7 mouse cellular contexts compared by ENCODE assay signal in genomic region chr13:21753524-21754285, GRCm38 (mm10). TPM values are rescaled to one million over a fixed set of nuclear protein-coding genes. Genes with fewer than 3 reads are reported as not detected.
A peak's percentile ranks its signal among the peaks of the same experiment; 100 is the strongest.
DNase-seq lines count a peak whose midpoint lies in the region; ATAC-seq lines count a peak whose summit lies in the region.
"Not testable (repeated sequence)": the region's sequence is repeated elsewhere in the genome, so short reads cannot be mapped to it uniquely, and the experiment has no call there.

Gene Hist1h2ak, minus strand, starts transcription at chr13:21753827.
Gene Hist1h2bn, plus strand, starts transcription at chr13:21754123.

- peak; percentile 93 for ATAC-seq in embryonic facial prominence, embryonic 11.5 days (replicated peaks; ENCODE audit: insufficient number of reproducible peaks, low FRiP score, low TSS enrichment, low read depth)
- ATAC-seq in midbrain, embryonic 11.5 days (ENCODE audit: low FRiP score) = peak; percentile 92

- not testable (repeated sequence) for H3K27me3 ChIP-seq in embryonic facial prominence, embryonic 11.5 days (ENCODE audit: control insufficient read depth, insufficient read depth, low read length); midbrain, embryonic 11.5 days (ENCODE audit: control insufficient read depth, insufficient read depth, low read length)

- not testable (repeated sequence) for H3K36me3 ChIP-seq in embryonic facial prominence, embryonic 11.5 days (replicated peaks; ENCODE audit: control insufficient read depth, insufficient read depth, low read depth, low read length); midbrain, embryonic 11.5 days (ENCODE audit: control insufficient read depth, insufficient read depth, low read length)

- not testable (repeated sequence) for H3K4me1 ChIP-seq in embryonic facial prominence, embryonic 11.5 days (ENCODE audit: control insufficient read depth, insufficient read depth, low read length)
- H3K4me1 ChIP-seq in midbrain, embryonic 11.5 days (ENCODE audit: control insufficient read depth, insufficient read depth, low read length) = peaks cover 10% of the 10 kb centered on the region; the same call in 1 of the 2 replicates

- WGBS in embryonic facial prominence, embryonic 11.5 days = under 1% methylated on average over 33 of the region's 50 CpGs
- WGBS in midbrain, embryonic 11.5 days = under 1% methylated on average over 35 of the region's 50 CpGs

- H3K9ac ChIP-seq in embryonic facial prominence, embryonic 11.5 days (replicated peaks; ENCODE audit: low read length) = peak within 1 kb of the TSS; percentile 70
- peak within 1 kb of the TSS; percentile 72 for H3K9ac ChIP-seq in midbrain, embryonic 11.5 days (ENCODE audit: low read length)

- H3K9me3 ChIP-seq in embryonic facial prominence, embryonic 11.5 days (replicated peaks; ENCODE audit: control insufficient read depth, low read length); midbrain, embryonic 11.5 days (ENCODE audit: control insufficient read depth, low read length): not testable (repeated sequence)

- peak within 1 kb of the TSS; percentile 89 for H3K27ac ChIP-seq in embryonic facial prominence, embryonic 11.5 days (replicated peaks; ENCODE audit: low read depth, low read length)
- H3K27ac ChIP-seq in midbrain, embryonic 11.5 days (ENCODE audit: low read depth, low read length) = peak within 1 kb of the TSS; percentile 91

- peak; percentile 68 for DNase-seq in adrenal gland, postnatal 14 days
- DNase-seq in embryonic facial prominence, embryonic 11.5 days (ENCODE audit: low spot score) = peak; percentile 94
- DNase-seq in heart, adult 11 months = peak; percentile 98
- DNase-seq in kidney, adult 11 months = peak; percentile 31
- DNase-seq in left cerebral cortex, postnatal 4 days = peak; percentile 45
- peak; percentile 96 for DNase-seq in midbrain, embryonic 11.5 days (ENCODE audit: low spot score, missing footprints)
- DNase-seq in right cerebral cortex, postnatal 4 days = peak; percentile 16

- intact Hi-C loops in left cerebral cortex, postnatal 4 days (cut with DNase I) = not testable (repeated sequence)

- peak within 1 kb of the TSS; percentile 40 for H3K4me3 ChIP-seq in embryonic facial prominence, embryonic 11.5 days (ENCODE audit: low read depth, low read length)
- H3K4me3 ChIP-seq in midbrain, embryonic 11.5 days (ENCODE audit: low read depth, low read length) = peak within 1 kb of the TSS; percentile 44

- peak within 1 kb of the TSS; percentile 64 for H3K4me2 ChIP-seq in embryonic facial prominence, embryonic 11.5 days (ENCODE audit: low read depth, low read length)
- peak within 1 kb of the TSS; percentile 62 for H3K4me2 ChIP-seq in midbrain, embryonic 11.5 days

RNA-seq across cellular contexts. Expression of gene Hist1h2ak, which starts in this region (rescaled TPM):
- total RNA-seq in adrenal gland, postnatal 14 days (2021) = 72.0 and 91.7 TPM in 2 replicates
- polyA plus RNA-seq in embryonic facial prominence, embryonic 11.5 days (2014; fragmentation: Nextera tagmentation; extraction: Ambion mirVana) = 10.4 and 12.0 TPM in 2 replicates
- total RNA-seq in left cerebral cortex, postnatal 4 days (2021) = 10 to 100 TPM; 59.3 to 67.5 TPM
- polyA plus RNA-seq in midbrain, embryonic 11.5 days (2014; fragmentation: Nextera tagmentation; extraction: Ambion mirVana) = 6.2 and 10.7 TPM in 2 replicates

RNA-seq across cellular contexts. Expression of gene Hist1h2bn, which starts in this region (rescaled TPM):
- 127 and 142 TPM in 2 replicates for total RNA-seq in adrenal gland, postnatal 14 days (2021)
- polyA plus RNA-seq in embryonic facial prominence, embryonic 11.5 days (2014; fragmentation: Nextera tagmentation; extraction: Ambion mirVana) = 1.2 and 1.9 TPM in 2 replicates
- total RNA-seq in left cerebral cortex, postnatal 4 days (2021) = 10 to 100 TPM; 57.6 to 68.8 TPM
- polyA plus RNA-seq in midbrain, embryonic 11.5 days (2014; fragmentation: Nextera tagmentation; extraction: Ambion mirVana) = 2.2 TPM in 1 of 2 replicates, not detected in the other

Comparison
In these comparisons a context has a peak if more than half of its experiments do, and no peak if none do; other contexts are left out.
1. Peak in every context shown above with its lines: DNase-seq, ATAC-seq, H3K4me3 ChIP-seq and H3K27ac ChIP-seq.
2. DNase-seq: peak in every context shown above with its lines; median percentile 98 in heart, adult 11 months; 96 in midbrain, embryonic 11.5 days; 94 in embryonic facial prominence, embryonic 11.5 days; 68 in adrenal gland, postnatal 14 days; 45 in left cerebral cortex, postnatal 4 days; 31 in kidney, adult 11 months; 16 in right cerebral cortex, postnatal 4 days.